Mouse (Mus musculus) adrenal gland, postnatal 14 days (tissue): Measurements from ENCODE around the gene Tmem189. TPM values are rescaled to one million over a fixed set of nuclear protein-coding genes. Genes with fewer than 3 reads are reported as not detected.
"Not testable (repeated sequence)": the region's sequence is repeated elsewhere in the genome, so short reads cannot be mapped to it uniquely, and the experiment has no call there.

Experiments used
- DNase-seq: peaks from one replicate; pipeline ENCODE4 v3.0.0; 2021; ENCODE audit warnings: mixed read lengths
- total RNA-seq: library from RNA; stranded (reverse); gene quantifications from 2 replicates; pipeline ENCODE4 v1.2.3, GENCODE M21; 2021

Tmem189 gene
- total RNA-seq, 1 experiment from 2014 or later: 30.7 TPM

DNA sequence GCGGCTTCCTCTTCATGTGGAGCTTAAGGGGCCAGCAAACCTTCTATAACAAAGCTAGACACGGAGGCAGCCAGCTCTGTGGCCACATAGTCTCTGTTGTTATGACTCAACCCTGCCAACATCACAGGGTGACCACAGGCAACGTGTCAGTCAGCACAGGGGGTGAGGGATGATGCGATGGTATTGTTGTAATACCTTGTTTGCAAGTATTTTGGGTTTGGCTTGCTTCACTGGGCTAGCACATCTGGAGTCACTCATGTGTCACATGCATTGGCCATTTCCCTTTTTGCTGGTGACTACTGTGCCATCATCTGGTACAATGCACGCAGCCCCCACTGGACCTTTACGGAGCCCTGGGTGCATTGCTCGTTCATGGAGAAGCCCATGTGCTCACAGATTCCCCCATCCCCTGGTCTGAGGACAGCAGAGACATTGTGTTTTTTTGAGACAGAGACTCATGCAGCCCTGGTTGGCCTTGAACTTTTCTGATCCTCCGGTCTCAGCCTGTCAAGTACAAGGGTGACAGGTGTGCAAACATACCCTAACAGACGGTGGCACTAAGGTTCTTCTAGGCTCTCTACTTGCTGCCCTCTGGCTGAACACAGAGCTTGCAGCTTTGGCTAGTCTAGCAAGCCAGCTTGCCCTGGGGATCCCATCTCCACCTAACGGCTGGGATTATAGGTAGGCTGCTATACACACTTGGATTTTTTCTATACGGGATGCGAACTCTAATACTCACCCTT is 40.2 kb downstream of the Tmem189 start:
- peak; percentile 62 for DNase-seq

GRCm38 (mm10) chr2:167646411-167646810 is 43.2 kb downstream of the Tmem189 start:
- DNase-seq: no peak

DNA sequence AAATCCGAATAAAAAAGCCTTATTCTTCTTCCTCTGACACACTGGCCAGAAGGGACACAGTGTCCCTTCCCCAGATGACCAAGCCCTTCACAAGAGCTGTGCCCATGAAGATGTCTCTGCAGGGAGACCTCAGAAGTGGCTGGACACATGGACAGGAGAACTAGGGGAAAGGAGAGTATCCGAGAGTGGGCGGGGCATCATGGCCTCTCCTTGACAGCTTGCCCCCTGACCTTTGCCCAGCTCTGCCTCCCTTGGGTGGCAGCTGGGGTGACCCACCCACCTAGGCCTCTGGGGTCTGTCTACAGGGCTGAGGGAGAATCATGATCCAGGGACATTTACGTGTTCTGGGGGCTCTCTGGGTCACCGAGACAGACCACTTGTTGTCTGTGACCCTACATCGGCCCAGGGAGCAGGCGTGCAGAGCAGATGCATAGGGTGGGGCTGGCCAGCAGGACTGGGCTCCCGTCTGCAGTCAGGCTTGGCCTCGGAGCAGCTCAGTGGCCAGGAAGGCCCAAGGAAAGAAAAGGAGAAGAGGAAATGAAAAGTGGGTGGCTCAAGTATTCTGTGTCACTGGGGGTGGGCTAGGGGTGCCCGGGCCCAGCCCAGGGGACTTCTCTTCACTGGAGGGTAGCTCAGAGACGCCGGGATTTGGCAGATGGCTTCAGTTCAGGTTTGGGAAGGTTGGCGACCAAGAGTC is 46.1 kb downstream of the Tmem189 start:
- not testable (repeated sequence) for DNase-seq

GRCm38 (mm10) chr2:167642164-167642563 is 47.5 kb downstream of the Tmem189 start:
- no peak for DNase-seq

- DNase-seq: peak; percentile 75
Observed at GRCm38 (mm10) chr2:167641337-167641736, 48.3 kb downstream of the Tmem189 start.

DNA sequence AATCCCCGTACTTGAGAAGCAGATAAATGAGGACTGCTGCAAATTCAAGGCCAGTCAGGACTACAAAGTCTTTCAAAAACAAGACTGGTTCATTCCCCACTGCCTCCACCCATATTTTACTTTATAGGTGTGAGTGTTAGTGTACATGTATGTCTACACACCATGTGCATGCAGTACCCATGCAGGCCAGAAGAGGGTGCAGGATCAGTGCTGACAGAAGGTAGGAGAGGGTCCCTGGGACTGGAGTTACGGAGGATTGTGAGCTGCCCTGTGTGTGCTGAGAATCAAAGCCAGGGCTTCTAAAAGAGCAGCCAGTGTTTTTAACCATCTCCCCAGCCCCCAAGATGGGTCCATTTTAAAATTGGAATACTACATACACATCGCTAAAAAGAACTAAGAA is 49.3 kb downstream of the Tmem189 start:
- DNase-seq: peak; percentile 58

DNA sequence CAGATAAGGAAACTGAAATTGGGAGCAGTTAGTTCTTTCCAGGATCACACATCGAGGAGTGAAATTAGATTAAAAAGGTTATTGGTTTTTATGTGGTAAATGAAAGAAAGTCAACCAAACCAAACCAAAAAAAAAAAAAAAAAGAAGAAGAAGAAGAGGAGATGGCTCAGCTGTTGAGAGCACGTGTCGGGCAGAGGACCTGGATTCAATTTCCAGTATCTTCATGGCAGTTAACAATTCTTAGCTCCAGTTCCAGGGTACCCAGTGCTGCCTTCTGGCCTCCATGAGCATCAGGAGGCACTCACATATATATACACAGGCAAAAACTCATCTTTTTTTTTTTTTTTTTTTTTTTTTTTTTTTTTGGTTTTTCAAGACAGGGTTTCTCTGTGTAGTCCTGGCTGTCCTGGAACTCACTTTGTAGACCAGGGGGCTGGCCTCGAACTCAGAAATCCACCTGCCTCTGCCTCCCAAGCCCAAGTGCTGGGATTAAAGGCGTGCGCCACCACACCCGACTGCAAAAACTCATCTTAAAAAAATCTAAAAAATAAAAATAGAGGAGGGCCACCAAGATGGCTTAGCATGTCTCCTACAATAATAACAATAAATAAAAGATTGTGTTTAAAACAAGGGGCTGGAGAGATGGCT is 54.6 kb downstream of the Tmem189 start:
- no peak for DNase-seq

GRCm38 (mm10) chr2:167634338-167634770 is 55.3 kb downstream of the Tmem189 start:
- peak; percentile 98 for DNase-seq

DNA sequence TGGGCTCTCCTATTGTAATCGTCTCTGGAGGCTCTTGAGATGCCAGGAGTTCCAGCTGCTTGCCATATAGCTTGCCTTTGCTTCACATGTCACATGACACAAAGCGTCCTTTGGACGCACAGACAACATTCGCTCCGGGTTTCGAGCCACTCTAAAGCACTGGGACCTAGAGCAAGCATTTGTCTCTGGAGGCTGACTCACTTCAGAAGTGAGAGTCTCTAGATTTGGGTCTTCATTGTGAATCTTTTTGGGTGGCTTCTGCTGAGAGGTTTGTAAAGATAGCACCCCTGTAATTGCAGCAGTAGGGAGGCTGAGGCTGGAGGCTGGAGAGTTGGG is 56.1 kb downstream of the Tmem189 start:
- DNase-seq: no peak

- DNase-seq: no peak
Observed at GRCm38 (mm10) chr2:167632731-167633536, 56.7 kb downstream of the Tmem189 start.

- DNase-seq: peak; percentile 98
Observed at GRCm38 (mm10) chr2:167631591-167632448, 57.8 kb downstream of the Tmem189 start, which contains the start of gene Ube2v1. Ube2v1 (minus strand) TSS chr2:167632095.

- DNase-seq: peak; percentile 57
Observed at GRCm38 (mm10) chr2:167631181-167631590, 58.4 kb downstream of the Tmem189 start.

DNA sequence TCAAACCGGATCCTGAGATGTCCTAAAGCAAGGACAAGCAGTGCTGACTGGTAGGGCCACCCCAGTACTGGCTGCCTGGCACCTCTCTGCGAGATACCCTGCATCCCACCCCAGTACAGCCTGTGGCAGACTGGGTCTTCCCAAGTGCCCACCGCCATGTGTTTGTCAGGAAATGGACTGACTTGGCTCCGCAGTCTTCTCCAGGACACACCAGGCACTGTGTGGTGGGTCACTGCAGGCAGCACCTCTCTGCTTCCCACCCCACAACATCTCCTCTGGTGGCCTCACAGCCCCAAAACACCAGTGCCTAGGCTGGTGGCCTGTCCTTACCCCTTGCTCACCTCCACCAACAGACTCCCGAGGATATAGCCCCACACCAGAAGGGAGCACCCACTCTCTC is 59.2 kb downstream of the Tmem189 start:
- DNase-seq: no peak

- DNase-seq: no peak
Observed at GRCm38 (mm10) chr2:167629665-167630209, 59.9 kb downstream of the Tmem189 start.

DNA sequence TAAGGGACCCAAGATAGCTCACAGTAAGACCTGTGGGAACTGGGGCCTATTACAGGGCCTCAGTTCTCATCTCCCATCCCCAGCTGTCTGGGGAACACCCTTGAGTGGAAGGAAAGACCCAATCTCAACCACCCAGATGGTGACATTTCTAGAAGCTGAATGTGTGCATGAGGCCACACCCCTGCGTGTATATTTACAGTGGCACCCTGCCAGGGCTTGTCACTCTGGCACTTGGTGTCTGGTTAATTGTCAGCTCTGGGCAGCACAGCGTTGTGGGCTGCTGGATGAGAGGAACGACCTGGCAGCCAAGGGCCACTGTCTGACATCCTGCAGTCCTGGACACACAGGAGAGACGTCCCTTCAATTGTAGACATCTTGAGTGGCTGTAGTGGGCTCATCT is 60.8 kb downstream of the Tmem189 start:
- no peak for DNase-seq

GRCm38 (mm10) chr2:167627019-167627418 is 62.6 kb downstream of the Tmem189 start:
- DNase-seq: no peak

DNA sequence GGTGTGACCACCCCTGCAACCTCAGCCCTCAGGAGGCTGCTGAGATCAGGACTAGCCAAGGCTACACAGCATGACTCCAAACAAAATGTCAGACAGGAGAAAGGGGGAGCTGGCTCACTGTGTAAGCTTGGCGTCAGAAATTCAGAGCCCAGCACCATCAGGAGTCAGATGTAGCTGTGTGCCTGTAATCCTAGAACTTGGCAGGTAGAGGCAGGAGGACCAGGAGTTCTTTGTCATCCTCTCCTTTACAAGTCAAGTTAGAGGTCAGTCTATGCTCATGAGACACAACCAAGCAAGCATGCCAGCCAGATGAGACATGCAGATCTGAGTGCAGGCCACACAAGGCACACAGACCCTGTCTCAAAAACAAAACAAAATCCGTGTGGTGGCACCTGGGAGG is 64.0 kb downstream of the Tmem189 start:
- DNase-seq: no peak

DNA sequence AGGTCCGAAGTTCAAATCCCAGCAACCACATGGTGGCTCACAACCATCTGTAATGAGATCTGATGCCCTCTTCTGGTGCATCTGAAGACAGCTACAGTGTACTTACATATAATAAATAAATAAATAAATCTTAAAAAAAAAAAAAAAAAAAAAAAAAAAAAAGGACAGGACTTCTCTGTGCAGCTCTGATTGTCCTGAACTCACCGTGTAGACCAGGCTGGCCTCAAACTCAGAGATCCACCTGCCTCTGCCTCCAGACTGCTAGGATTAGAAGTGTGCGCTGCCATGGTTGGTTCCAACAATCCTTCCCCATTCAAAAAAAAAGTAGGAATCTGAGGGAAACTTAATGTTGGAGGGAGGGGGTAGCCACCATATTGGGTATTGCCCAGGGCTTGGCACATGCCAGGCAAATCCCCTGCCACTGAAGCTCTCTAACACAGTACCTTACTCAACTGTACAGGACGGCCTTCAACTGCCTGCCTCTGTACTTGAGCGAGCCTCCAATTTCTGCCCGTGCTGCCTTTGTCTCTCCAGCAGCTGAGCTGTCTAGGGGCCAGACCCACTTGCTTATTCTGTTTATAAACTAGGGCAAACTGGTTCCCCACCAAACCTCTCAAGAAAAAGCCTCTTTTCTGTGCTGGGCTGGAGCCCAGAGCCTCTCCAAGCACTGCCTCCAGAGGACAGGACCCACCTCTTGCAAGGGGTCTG is 65.1 kb downstream of the Tmem189 start:
- DNase-seq: no peak

- no peak for DNase-seq
Observed at GRCm38 (mm10) chr2:167622965-167623364, 66.7 kb downstream of the Tmem189 start.

DNA sequence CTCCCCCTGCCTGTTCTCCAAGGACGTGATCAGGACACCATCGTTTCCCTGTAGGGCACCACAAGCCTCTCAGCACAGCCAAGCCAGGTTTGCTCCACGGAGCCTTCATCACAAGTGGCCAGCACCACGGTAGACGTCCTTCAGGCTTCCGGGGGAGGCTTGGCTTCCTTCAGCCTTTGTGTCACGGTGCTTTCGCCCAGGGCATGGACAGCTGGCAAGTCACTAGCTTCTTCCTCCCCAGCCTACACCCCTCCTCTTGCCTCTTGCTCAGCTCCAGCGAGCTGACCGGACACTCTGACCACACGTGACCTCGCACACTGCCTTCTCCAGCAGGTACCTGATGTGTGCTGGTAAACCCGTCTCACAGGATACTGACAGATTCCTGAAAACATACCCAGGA is 67.3 kb downstream of the Tmem189 start:
- no peak for DNase-seq
